Mouse (Mus musculus): ENCODE measurements at regions not wholly inside any gene's neighbourhood (a gene's known extent, or its start where the extent isn't known, plus 50 kb on each side); places are given as distances from the start of the nearest gene placed in this dataset.

DNA sequence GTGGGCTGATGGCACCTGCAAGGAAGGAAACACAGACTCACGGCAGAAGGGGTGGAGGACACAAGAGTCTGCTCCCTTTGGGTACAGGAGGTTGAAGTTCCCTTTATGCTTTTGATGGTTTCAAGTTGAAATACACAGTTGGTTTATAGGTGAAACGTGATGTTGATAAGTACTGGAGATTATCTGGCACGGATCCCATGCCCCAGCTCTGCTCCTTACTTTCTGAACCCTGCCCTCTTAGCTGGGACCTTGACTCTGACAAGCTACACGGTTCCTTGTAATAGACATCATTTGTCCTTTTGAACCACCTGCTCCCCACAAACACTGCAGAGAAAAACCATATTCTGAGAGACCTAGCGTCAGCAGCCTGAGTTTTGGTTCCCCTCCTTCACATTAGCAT is 363.4 kb upstream of the Dynlrb2 start:
- no peak for DNase-seq (ENCODE audit: low read depth in 1 of 2, low spot score in 2 of 2)

- no peak for DNase-seq (ENCODE audit: low read depth in 1 of 2, low spot score in 2 of 2)
These were observed 364.8 kb upstream of the Dynlrb2 start for GRCm38 (mm10) chr8:116139934-116140333.

GRCm38 (mm10) chr8:116137765-116138164 is 367.0 kb upstream of the Dynlrb2 start:
- DNase-seq (ENCODE audit: low read depth in 1 of 2, low spot score in 2 of 2), result no peak

GRCm38 (mm10) chr8:116133503-116133902 is 371.3 kb upstream of the Dynlrb2 start:
- DNase-seq (ENCODE audit: low read depth in 1 of 2, low spot score in 2 of 2), result no peak

- DNase-seq (ENCODE audit: low read depth in 1 of 2, low spot score in 2 of 2), result no peak
These were observed 371.7 kb upstream of the Dynlrb2 start for GRCm38 (mm10) chr8:116133084-116133483.

- DNase-seq (ENCODE audit: low read depth in 1 of 2, low spot score in 2 of 2), result no peak
These were observed 384.7 kb upstream of the Dynlrb2 start for GRCm38 (mm10) chr8:116120067-116120466.

DNA sequence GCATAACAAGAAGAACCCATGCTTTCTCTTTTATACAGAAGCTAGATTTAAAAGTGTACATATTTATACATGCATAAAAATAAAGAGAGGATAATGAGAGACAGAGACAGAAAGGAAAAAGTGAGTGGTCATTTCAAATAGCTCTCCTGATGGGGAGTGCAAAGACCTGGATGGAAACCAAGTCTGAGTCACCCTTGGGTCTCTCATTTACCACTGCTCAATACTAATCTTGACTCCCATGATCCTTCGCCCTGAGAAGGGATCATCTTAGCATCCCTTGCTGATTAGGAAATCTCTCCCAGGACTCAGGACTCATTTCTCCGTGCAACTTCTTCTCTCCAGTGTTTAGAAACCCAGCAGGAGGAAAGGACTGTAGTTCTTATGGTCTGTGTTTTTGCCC is 386.9 kb upstream of the Dynlrb2 start:
- DNase-seq (ENCODE audit: low read depth in 1 of 2, low spot score in 2 of 2), result no peak

DNA sequence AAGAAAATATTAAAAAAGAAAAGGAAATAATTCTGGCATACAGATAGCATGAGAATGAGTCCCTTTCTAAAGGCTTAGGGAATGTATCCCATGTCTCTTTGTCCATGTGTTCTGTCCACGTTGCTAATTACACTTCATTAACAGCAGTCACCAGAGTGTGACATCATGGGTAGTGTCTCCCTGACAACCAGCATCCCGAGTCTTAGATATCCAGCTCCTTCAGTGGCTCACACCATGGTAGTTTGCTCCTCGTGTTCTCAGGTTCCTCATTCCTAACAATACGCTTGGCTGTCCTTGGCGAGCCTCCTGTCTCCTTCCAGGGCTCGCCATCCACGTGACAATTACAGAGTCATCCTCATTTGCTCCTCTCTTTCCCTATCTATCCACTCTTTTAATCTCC is 388.1 kb upstream of the Dynlrb2 start:
- DNase-seq (ENCODE audit: low read depth in 1 of 2, low spot score in 2 of 2), result no peak

DNA sequence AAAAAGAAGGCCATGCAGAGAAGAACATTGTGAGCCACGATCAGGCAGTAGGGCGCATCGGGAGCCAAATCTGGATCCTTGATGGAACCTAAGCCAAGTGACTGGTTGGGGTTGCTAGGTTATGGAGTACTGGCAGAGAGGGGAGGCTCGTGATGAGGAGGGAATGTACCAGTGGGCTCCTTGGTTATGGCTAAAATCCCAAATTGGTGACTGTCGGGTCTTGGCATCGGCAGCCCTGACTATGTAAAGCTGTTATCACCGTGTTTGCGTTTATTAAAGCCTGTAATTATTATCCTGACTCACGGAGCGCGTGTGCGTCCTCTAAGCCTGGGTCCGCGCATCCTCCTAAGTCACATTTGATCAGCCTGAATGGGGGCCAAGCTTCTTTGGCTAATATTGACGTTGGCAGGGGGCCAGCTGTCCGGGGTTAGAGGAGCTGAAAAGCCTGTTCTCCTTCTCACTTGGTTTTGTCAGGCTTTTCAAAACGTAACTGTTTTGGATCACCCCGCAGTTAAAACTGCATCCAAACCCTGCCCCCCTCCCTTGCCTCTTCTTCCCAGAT is 388.9 kb upstream of the Dynlrb2 start:
- no peak for DNase-seq (ENCODE audit: low read depth in 1 of 2, low spot score in 2 of 2)

- no peak for DNase-seq (ENCODE audit: low read depth in 1 of 2, low spot score in 2 of 2)
These were observed 389.8 kb upstream of the Dynlrb2 start for GRCm38 (mm10) chr8:116114978-116115377.

GRCm38 (mm10) chr8:116114502-116114901 is 390.3 kb upstream of the Dynlrb2 start:
- DNase-seq (ENCODE audit: low read depth in 1 of 2, low spot score in 2 of 2), result no peak

DNA sequence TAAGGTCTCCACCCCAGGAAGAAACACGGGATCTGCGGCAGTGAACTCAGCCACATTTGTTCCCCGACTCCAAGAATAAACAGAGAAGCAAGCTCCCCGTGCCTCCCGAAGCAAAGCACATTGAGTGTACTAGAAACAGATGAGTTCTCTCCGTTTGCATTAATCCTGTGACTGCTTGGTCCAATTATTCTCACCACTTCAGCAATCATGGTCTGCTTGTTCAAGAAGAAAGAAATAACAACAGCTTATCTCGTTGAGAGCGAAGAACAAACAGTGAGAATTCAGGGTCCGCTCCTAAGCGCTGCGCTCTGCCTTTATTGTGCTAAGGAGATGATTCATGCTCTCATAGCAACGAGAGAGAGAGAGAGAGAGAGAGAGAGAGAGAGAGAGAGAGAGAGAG is 393.6 kb upstream of the Dynlrb2 start:
- DNase-seq (ENCODE audit: low read depth in 1 of 2, low spot score in 2 of 2), result no peak

DNA sequence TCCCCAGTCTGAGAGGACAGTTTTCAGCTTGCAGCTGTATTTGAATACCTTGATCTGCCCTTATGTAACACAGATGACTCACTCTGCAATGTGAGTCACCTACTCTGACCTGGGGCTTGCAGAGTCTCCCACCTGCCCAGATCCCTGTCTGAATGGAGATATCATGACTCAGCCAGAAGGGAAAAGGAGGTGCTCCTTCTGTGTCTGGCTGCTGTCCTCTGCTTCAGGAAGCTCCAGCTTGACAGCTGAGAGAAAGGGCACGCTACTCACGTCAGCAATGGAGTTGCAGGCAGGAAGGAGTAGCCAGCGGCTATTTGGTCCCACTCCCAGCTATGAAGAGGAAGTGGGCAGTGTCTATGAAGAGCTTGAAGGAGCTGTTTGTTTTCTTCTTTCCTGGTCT is 389.1 kb upstream of the Maf start:
- no peak for DNase-seq (ENCODE audit: low read depth in 1 of 2, low spot score in 2 of 2)

GRCm38 (mm10) chr8:116083156-116083555 is 375.6 kb upstream of the Maf start:
- DNase-seq (ENCODE audit: low read depth in 1 of 2, low spot score in 2 of 2), result no peak

DNA sequence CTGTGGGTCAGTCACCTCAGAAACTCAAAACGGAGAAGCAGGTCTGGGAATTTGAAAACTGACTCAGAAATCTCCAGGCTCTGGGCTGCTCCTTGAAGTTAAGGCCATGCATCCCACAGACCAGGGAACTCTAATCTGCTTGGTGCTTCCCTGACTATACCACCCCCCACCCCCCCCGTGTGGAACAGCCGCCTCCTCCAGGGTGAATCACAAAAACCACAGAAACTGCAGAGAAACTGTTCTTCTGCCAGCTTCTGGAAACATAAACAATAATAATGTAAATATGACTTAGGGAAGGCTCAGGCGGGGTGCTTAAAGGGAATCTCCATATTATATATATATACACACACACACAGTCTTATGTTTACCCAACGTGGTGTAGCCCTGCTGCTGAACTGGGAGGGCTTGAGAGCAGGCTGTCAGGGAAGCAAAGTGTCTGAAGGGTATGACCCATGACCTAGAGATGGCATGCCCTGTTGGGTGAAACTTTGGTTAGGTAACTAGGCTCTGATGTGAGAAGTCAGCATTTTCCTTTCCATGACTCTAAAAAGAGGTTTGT is 371.3 kb upstream of the Maf start:
- no peak for DNase-seq (ENCODE audit: low read depth in 1 of 2, low spot score in 2 of 2)

- DNase-seq (ENCODE audit: low read depth in 1 of 2, low spot score in 2 of 2), result no peak
These were observed 363.9 kb upstream of the Maf start for GRCm38 (mm10) chr8:116071497-116071896.

DNA sequence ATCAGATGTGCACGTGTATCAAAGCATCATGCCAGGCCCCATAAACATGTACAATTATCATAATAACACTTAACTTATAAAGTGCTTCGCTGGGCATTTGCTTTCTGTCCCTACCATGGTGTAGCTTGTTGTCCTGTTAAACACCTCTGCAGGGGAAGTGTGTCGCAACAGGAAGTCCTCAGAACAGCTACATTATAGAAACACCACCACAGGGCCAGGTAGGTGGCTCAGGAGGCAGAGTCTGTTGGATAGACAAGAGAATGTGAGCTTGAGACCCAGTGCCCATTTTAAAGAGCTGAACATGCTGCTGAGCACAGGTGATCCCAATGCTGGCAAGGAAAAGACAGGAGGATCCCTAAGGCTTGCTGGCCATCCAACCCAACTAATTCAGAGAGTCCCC is 361.9 kb upstream of the Maf start:
- no peak for DNase-seq (ENCODE audit: low read depth in 1 of 2, low spot score in 2 of 2)

DNA sequence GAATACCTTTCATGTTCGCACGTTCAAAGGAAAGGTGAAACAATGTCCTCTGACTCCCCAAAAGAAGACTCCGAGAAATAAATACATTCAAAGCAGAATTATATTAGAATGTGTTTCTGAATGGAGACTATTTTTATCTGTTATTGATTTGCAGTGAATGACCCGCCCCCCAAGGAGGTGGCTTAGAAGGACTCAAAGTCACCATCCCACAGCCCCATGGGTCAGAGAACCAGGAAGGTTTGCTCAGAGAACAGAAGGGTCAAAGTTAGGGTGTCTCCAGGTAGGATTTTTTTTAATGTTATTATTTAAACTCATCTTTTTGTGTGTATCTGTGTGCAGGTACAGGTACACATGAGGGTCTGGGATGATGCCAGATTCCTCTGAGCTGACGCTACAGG is 360.4 kb upstream of the Maf start:
- DNase-seq (ENCODE audit: low read depth in 1 of 2, low spot score in 2 of 2), result no peak

DNA sequence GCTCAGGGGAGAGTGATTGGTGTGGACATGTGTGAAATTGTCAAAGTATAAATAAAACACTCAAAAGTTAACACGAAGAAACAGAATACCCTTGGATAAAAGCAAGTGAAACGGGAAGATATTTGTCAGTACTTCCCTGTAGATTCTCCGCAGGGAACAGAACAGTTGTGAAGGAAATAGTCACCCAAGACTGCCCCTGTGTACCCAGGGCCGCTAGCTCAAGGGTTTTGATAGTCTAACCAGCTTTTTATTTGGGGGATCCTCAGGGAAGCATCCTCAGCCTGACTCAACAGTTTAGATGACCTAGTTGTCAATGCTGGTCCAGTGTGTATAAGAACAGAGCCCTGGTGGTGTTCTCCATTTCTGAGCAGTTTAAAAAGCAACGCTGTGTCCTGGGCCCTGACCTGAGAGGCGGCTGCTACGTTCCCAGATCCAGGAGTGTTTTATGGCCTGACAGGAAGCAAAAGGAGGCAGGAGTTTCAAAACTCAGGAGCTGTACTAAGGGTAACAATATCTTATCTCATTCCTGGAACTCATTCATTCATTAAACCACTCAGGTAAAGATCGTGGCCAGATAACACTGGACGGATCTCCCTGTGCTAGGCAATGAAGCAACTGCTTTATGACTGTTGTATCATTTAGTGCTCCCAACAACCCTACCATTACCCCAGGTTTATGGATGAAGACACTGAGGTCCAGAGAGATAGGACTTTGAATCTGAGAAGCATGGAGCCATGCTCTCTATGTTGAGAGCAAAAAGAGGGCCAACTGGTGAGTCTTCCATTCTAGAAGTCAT is 359.8 kb upstream of the Maf start:
- no peak for DNase-seq (ENCODE audit: low read depth in 1 of 2, low spot score in 2 of 2)

DNA sequence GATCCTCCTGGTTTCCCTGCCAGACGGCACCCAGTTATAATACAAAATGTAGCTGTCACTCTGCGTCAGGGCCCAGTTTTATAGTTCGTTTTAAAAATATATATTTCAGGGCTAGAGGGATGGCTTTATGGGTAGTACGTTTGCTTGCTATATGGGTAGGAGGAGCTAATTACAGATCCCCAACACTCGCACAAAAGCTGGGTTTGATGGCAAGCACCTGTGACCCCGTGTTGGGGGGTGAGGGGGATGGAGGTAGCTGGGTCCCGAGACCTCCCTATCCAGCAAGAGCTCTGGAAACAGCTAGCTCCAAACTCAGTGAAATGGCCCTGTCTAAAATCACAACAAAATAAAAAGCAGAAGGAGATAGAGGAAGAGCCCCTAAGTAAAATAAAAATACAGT is 358.3 kb upstream of the Maf start:
- no peak for DNase-seq (ENCODE audit: low read depth in 1 of 2, low spot score in 2 of 2)

DNA sequence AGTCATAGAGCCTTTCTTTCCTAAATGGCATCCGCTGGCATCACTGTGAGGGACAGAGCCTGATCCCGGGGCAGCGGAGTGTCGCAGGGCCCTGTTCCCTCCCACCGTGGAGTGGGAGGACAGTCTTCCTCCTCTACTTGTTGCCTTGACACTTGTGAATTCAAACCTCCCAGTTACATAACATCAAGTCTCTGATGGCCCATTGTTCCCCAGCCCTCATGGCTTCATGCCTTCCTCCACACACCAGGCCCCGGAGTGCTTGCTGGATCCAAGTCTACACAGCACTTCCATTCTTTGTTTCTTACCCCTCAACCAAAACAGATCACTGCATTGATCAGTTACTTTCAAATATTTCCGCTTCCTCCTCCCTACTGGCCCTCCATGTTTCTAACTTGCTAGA is 357.7 kb upstream of the Maf start:
- no peak for DNase-seq (ENCODE audit: low read depth in 1 of 2, low spot score in 2 of 2)

- no peak for DNase-seq (ENCODE audit: low read depth in 1 of 2, low spot score in 2 of 2)
These were observed 357.0 kb upstream of the Maf start for GRCm38 (mm10) chr8:116064562-116064961.

- DNase-seq (ENCODE audit: low read depth in 1 of 2, low spot score in 2 of 2), result no peak
These were observed 355.9 kb upstream of the Maf start for GRCm38 (mm10) chr8:116063541-116063940.

All from monocyte, adult 2 months (primary cell).